Mouse (Mus musculus) kidney, adult 2 months (tissue): ENCODE results near the gene Ly6g6e.

Experiments
- CTCF ChIP-seq: fragments of 200-500 bp; conservative IDR thresholded peaks from 2 replicates; pipeline ENCODE4 v1.5.1; 2011; ENCODE audit warnings: low read depth, mild to moderate bottlenecking, control low read depth, low read length, moderate library complexity, mixed read lengths; ENCODE audit not compliant: insufficient read depth, insufficient read length
- POLR2A ChIP-seq: fragments of 200-500 bp; IDR thresholded peaks from one replicate; pipeline ENCODE4 v1.6.1; 2011; ENCODE audit warnings: low read depth, low read length, control low read depth

- TF ChIP-seq POLR2A (no peak), CTCF (no peak)
Measured at GRCm38 (mm10) chr17:35125578-35125977, 48.9 kb downstream of the Ly6g6e start.
